Mouse (Mus musculus) c-Kit-positive CD71-positive TER-119-positive erythroid progenitor cells, embryonic 14.5 days (primary cell): ENCODE measurements around the gene Efna2.
A peak's percentile ranks its signal among the peaks of the same experiment; 100 is the strongest.

Experiments
- DNase-seq: peaks from one replicate; pipeline ENCODE4 v3.0.0-alpha.2; 2013; ENCODE audit warnings: low spot score

The Efna2 gene

DNA sequence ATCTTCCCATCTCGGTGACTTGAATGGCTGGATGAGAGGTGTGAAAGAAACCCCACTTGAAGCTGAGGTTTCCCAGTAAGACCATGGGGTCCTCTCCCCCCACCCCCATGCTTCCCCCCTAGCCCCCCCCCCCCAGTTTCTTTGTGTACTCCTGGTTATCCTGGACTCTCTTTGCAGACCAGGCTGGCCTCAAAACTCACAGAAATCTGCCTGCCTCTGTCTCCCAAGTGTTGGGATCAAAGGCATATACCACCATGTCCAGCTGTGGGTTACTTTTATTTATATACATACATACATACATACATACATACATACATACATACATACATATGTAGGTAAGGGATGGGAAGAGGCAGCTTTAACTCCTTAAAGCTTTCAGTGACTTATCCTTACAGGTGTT, 10.2 kb upstream of the Efna2 start:
- no peak for DNase-seq

DNA sequence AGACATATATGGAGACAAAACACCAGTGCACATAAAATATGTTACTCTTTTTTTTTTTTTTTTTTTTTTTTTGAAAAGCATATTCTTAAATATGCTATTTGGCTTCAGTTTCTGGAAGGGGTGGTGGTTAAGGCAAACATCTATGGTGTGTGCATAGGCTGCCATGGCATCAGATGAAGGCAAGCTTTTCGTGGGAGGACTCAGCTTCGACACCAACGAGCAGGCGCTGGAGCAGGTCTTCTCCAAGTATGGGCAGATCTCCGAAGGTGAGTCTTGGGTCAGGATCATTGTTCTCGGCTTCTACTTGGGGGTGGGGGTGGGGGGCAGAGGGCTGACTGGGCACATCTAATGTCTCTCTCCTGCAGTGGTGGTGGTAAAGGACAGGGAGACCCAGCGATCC, 9.6 kb upstream of the Efna2 start:
- no peak for DNase-seq

DNA sequence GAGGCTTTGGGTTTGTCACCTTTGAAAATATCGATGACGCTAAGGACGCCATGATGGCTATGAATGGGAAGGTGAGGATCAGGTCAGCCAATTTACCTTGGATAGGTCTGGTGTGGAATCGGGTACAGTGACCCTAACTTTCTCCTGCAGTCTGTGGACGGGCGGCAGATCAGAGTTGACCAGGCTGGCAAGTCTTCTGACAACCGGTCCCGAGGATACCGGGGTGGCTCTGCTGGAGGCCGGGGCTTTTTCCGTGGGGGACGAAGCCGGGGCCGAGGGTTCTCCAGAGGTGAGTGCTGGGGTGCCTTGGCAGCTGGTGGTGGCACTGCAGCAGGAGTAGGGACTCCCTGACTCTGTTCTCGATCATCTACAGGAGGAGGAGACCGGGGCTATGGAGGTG, 9.2 kb upstream of the Efna2 start:
- DNase-seq, result no peak

DNA sequence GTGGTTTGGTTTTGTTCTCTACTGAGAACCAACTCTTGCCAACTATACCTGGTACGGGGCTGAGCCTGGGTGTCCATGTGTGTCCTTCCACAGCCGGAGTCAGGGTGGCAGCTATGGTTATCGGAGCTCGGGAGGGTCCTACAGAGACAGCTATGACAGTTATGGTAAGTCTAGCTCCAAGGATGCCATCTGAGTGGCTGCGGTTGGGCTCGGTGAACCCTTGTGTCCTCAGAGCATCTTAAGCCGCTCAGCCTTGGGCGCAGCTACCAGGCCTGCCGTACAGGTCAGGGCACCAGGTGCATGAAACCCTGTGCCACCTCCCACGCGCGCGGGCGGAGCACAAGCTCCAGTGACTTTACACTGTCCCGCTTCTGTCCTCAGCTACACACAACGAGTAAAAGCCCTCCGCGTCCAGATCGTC, 8.7 kb upstream of the Efna2 start:
- DNase-seq, result no peak

DNA sequence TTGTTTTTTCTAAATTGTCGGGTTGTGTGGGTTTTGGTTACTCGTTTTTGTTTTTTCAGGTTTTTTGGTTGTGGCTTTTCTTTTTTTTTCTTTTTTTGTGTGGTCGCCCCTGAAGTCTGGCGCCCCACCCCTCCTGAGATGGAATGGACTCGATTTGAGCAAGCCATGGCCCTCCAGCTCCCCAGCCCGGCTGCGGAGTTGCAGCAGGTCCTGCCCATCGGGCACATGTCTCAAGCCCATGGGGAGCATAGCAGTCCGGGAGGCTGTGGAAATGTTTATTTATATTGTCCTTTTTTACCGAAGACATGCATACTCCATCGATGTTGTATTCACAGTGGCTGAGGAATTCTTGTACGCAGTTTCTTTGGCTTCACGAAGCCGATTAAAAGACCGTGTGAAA, 8.0 kb upstream of the Efna2 start:
- no peak for DNase-seq

DNA sequence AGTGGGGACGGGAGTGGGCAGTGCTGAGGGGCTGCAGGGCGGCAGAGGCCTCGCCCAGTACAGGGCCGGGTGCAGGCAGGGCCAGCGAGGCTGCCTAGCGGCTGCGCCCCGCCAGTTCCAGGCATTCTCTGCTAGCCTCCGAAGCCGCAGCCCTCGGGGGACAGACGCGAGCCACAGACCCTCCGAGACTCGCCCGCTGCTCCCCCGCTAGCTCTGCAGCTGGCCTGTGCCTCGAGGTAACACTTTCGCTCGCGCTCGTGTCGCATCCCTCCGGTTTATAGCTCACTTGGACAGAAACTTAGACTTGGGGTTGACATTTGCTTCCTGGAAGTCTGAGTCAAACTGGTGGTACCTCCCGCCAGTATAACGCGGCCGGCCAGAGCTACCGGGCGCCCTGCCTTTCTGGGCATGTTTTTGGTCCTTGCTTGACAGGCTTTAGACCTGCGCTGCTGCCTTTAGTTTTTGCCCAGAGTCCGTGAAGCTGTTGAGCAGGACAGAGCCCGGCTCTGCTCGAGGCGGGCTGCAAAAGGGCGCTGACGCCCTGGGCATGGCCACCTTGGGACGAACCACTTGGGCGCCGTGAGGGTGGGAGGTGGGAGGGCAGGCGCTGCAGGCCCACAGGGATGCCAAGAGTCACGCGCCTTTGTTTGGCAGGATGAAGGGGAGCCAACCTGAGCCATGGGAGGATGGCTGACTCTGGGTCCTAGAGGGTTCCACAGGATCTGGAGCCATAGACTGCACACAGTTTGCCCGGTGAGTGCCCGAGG, 7.3 kb upstream of the Efna2 start:
- DNase-seq, result no peak

DNA sequence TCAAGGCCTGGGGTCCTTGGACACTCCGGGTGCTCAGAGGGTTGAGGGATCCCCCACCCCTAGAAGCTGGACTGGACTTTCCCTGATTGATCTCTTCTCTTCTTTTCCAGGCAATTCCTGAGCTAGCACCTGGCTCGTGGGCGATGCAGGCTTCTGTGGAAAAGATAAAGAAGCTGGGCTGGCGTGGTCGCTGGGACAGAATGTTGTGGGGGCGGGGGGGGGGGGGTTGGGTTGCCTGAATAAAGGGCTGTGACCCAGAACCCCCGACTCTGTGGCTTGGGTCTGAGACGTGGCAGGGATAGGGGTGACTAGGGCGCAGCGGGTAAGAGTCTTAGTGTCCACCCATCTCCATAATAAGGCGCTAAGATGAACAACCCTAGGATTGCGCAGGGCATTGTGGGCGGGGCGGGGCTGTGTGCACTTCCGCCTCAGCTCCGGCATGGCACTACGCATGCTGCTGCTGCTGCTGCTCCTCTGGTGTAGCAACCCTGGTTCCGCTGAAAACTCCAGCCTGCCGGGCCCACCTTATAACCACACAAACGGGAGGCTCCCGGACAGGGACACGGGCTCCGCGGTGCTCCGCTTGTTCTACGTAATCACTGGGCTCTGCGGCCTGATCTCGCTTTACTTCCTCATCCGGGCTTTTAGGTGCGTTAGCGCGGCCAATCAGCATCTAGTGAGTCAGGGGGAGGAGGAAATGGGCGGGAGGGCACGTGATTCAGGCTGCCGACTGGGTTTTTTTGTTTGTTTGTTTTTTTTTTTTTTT, 6.6 kb upstream of the Efna2 start, which contains the start of gene 1600002K03Rik:
Gene 1600002K03Rik, plus strand, starts transcription at position 418 of the 766 bp plus-strand sequence.
- peak; percentile 88 for DNase-seq

DNA sequence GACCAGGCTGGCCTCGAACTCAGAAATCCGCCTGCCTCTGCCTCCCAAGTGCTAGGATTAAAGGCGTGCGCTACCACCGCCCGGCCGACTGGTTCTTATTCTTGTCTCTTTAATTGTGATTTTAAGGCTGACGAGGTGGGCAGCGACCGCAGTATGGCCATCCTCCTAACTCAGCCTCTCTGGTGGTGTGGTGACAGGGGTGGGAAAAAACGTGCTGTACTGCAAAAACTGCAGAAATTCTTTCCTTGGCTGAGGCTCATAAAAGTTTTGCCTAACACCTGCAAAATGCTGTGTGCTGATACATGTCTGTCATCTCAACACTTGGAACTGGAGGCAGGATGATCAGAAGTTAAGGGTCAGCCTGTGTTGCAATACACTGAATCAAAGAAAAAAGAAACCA, 5.9 kb upstream of the Efna2 start:
- no peak for DNase-seq

DNA sequence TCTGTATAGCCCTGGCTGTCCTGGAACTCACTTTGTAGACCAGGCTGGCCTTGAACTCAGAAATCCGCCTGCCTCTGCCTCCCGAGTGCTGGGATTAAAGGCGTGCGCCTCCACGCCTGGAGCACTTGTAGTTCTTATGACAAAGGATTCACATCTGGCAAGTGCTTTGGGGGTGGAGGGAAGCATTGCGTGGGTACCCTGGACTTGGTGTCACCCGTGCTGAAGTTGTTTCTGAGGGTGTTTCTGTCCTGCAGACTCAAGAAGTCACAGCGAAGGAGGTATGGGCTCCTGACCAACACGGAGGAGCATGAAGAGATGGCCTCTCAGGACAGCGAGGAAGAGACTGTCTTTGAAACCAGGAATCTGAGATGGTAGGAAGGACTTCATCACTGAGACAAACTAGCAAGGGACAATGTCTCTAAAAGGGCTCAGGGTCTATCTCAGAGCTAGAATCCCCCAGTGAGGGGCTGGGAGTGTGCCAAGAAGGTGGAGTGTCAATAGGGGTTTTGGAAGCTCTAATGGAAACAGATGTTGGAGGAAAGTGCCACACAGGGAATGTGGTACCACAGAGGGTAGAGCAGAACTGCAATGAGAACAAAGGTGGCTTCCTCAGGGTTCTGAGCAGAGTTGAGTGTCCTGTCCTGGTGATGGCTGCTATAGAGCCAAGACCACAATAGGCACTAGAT, 5.2 kb upstream of the Efna2 start:
- DNase-seq, result no peak

DNA sequence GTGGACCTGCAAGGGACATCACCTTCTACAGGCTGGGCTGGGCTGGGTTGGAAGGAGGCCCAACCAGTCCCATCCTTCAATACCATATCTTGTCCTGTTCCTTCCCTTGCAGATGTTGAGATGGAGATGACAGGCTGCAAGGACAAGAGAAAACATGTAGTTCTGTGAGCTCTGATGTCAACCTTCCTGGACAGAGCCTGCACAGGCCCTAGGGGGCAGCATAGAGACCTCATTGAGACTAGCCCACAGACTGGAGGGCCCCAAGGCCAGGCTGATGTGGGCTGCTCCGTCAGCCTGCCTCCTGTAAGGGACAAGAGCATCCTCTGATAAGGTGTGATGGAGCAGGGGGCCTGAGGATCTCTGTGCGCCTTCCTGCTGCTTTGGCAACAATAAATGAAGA, 4.6 kb upstream of the Efna2 start:
- DNase-seq, result no peak

DNA sequence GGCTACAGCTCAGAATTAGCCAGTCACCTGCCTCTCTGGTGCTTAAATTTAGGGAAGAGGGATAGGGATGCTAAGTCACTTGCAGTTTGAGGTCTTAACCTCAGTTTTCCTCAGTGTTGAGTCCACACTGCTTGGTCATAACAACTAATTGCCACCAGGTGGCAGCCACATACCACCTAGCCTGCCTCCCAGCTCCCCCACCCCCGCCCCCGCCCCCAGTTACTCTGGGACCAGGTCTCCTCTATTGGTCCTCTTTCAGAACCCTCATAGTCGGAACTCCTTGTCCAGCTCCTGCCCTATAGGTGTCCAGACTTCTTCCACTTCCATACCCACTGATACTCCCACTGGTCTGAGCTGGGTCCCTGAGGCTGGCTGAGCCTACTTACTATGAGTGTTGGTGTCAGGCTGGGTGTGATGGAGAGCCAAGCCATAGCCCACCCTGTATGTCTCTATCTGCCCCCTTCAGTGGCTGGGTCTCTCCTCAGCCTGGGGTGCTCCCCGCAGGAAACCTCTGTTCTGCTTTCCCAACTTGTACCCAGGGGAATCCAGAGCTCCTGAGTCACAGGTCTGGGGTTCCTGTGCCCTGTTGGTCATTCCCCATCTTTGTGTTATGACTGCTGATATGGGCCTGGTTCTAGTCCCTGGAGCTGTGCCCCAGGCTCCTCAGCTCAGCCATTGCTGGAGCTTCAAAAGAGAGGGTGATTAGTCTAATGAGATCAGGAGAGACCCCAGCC, 3.6 kb upstream of the Efna2 start:
- no peak for DNase-seq

DNA sequence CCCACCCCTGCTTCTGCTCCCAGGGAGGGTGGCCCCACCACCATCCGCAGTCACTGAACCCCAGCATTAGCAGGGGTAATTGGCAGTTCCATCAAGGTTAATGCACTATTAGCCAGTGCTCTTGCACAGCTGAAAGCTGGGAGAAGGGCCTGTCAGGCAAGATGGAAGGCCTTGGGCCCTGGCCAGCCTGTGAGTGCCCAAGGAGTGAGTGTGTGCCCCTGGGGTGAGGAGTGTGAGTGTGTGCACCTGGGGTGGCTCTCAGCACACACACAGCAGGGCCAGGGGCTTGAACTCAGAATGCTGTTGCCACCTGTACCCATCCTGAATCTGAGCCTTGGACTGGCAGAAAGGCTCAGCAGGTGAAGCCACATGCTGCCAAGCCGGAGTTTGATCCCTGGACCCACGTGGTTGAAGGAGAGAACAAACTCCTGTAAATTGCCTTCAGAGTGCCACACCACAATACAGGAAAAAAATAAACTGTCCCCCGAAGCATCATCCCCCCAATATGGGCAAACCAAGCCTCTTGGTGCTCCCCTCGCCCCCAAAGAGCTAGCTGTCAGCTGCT, 2.9 kb upstream of the Efna2 start:
- no peak for DNase-seq

DNA sequence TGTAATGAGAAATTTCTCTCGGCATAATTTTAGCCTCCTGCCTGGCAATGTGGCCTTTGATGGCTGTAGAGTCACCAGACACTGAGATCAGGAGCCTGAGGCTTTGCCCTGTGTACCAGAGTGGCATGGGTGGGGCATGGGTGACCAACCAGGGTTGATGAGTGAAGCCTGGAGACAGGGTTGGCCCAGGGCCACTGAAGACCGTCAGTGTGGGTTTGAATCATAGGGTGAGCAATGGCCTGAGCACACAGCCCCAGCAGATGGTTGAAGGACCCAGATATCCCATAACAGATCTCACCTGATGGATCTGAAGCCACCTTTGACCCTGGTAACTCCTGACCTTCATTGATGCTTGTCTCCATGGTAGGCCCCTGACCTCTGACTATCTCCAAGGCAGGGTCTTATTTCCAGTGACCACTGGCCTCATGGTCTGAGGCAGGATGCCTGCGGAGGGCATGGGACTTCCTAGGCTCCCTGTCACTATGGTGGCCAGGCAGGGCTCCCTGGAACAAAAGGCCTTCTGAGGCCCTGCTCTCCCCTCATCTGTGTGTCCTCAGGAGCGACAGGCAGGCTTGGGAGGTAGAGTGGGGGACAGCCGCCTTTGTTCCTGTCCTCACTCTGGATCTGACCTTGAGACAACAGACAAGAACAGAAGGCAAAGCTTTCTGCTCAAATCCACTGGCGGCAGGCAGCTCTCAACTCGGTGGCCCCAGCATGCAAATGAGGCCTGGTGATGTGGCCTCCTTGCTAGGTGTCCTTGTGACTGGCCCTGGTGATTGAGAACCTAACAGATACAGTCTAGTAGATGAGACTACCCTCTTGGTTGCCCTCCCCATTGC, 1.6 kb upstream of the Efna2 start:
- DNase-seq, result no peak

DNA sequence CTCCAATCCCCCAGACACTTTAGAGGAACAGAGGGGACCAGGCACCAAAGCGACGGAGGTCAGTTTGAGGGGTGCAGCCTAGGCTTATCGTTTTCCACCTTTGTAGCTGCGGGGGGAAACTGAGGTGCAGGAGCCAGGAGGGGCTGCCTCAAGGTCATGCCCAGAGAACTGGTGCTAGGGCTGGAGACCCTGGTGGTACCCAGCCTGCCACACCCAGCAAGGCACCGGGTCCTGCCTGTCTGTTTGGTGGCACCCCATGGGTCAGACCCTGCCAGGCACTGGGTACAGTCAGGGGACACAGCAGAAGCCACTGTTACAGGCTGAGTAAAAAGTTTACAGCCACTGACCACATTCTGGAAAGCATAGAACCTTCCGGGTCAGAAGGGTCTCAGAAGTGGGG, 1.0 kb downstream of the Efna2 start:
- no peak for DNase-seq

DNA sequence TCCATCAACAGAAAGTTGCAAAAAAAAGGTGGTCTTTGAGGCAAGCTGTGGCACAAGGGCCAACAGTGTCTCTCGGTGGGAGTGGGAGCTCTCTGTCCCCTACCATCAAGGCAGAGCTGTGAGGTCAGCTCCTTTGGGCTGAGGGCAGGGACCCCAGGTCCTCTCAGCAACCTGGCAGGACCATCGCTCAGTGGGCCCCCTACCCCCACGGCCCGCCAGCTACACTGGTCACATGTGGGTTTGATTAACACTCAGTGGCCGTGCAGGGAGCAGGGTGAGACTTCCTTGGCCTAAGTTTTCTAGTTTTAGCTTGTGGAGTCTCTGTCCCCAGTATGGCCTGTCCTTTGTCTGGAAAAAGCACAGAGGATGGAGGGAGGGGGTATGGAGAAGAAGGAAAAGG, 1.5 kb downstream of the Efna2 start:
- no peak for DNase-seq

DNA sequence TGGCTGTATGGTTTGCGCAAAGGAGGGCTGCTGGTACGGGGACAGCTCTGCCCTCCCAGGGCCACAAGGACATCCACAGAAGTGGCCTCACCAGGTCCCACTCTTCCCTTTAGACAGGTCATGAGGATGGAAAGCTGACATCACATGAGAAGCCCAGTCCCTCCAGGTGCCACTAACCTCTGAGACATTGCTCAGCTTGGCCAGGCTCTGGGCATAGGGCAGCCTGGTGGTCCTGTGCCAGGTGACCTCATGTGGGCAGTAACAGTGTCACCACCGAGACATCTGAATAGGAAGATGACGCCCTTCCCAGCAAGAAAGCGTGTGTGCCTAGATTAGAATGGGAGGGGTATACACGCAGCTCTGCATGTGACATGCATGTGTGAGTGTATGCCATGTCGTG, 3.3 kb downstream of the Efna2 start:
- no peak for DNase-seq

DNA sequence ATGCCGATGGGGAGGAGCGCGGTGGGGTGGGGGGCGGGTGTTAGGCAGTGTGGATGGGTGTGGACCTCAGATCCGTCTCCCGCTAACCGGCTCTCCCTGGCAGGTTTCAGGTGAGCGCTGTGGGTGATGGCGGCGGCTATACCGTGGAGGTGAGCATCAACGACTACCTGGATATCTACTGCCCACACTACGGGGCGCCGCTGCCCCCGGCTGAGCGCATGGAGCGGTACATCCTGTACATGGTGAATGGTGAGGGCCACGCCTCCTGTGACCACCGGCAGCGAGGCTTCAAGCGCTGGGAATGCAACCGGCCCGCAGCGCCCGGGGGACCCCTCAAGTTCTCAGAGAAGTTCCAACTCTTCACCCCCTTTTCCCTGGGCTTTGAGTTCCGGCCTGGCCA, 7.4 kb downstream of the Efna2 start:
- DNase-seq, result no peak

DNA sequence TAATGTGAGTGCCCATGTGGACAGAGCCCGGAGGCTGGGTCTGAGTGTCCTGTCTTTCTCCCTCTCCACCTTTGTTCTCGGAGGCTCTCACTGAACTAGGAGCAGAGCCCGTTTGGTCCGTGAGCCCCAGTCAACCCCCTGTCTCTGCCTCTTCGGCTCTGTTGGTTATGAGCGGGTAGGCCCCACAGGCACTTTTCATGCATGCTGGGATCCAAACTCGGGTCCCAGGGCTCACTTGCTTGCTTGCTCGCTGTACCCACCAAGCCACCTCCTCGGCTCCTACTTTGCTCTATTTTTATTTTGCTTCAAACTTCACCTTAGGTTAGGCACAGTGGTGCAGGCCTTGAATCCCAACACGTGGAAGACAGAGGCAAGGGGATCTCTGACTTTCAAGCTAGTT, 8.5 kb downstream of the Efna2 start:
- DNase-seq, result no peak

DNA sequence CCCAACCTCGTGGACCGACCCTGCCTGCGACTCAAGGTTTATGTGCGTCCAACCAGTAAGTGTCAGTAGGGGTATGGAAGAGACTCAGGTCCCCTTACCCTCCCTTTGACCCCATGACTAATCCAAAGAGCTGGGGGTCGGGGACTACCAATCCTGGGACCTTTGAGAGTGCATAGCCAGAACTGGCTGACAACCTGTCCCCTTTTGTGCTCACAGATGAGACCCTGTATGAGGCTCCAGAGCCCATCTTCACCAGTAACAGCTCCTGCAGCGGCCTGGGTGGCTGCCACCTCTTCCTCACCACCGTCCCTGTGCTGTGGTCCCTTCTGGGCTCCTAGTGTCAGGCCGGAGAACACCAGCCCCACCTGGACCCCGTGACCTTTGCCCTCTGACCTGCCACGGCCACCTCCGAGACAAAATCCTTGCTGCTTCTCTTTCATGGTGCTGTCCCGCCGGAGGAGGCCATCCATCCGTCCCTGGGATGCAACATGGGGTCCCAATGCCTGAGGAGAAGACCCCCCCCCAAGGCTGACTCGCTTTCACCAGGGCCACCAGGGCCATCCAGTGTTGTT, 9.3 kb downstream of the Efna2 start:
- DNase-seq, result no peak

DNA sequence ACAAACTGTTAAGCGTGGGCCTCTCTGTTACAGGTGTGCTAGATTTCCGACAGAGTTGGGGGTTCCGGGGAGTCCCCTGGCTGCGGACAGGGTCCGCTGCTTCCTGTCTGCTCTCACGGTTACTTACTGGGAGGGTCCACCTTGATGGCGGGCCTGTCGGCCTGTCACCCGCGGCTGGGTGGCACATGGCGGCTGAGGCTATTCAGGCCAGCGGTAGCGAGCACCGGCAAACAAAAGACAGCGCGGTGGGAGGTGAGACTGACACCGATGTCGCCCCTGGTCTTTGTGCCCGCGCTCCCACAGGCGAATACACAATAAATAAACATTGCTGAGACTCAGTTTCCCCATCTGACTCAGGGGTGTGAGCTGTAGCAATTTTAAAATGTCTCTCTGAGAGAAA, 10.7 kb downstream of the Efna2 start:
- DNase-seq, result no peak
